Mouse (Mus musculus) cerebellum, adult 2 months (tissue): Measurements from ENCODE around the gene Scaf8.
"Not testable (repeated sequence)": the region's sequence is repeated elsewhere in the genome, so short reads cannot be mapped to it uniquely, and the experiment has no call there.

Experiments used
- CTCF ChIP-seq: fragments of 200-500 bp; IDR thresholded peaks from 2 replicates; pipeline ENCODE4 v1.5.1; 2011; ENCODE audit warnings: low read depth, mild to moderate bottlenecking, control low read depth, low read length, moderate library complexity, borderline replicate concordance; ENCODE audit not compliant: insufficient read depth
- POLR2A ChIP-seq: fragments of 200-500 bp; IDR thresholded peaks from 2 replicates; pipeline ENCODE4 v1.6.1; 2011; ENCODE audit warnings: low read length, control low read depth, borderline replicate concordance; ENCODE audit not compliant: insufficient read depth

DNA sequence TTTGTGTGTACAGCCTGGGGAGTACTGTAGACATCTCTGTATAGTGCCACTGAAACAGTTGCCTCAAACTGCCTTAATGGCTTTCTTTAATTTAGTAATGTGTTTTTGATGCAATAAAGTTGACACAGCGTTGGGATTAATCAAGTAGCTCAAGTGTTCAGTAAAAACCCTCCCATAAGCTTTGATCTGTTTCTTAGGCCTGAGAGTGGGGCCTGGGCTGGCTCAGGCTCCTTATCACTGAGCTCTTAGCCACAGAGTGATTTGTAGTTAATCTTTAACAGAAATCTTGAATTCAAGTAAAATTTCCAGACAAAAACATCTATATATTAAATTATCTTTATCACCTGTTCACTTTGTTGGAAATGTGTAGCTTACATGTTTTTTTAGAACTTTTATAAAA is 8.8 kb downstream of the Scaf8 start:
- TF ChIP-seq CTCF, POLR2A: not testable (repeated sequence)
